Mouse (Mus musculus): ENCODE measurements at regions not wholly inside any gene's neighbourhood (a gene's known extent, or its start where the extent isn't known, plus 50 kb on each side); places are given as distances from the start of the nearest gene placed in this dataset.

- no peak for ATAC-seq (replicated peaks; ENCODE audit: poor library complexity)
Observed at GRCm38 (mm10) chr5:58705561-58705960, 987.8 kb downstream of the Pcdh7 start.

- ATAC-seq (replicated peaks; ENCODE audit: poor library complexity) = no peak
Observed at GRCm38 (mm10) chr5:58712381-58712780, 994.6 kb downstream of the Pcdh7 start.

DNA sequence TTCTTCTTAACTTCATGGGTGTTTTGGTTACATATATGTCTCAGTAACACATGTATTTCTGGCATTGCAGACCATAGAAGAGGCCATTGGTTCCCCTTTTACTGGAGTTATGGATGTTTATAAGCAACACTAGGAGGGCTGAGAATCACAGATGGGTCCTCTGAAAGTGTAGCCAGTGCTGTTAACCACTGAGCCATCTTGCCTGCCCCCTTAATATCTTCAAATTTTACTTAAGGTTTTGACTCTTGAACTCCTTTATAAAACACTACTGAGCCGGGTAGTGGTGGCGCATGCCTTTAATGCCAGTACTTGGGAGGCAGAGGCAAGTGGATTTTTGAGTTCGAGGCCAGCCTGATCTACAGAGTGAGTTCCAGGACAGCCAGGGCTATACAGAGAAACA is 1015.6 kb downstream of the Pcdh7 start:
- no peak for ATAC-seq (replicated peaks; ENCODE audit: poor library complexity)

- ATAC-seq (replicated peaks; ENCODE audit: poor library complexity) = no peak
Observed at GRCm38 (mm10) chr5:58733961-58734360, 1016.2 kb downstream of the Pcdh7 start.

DNA sequence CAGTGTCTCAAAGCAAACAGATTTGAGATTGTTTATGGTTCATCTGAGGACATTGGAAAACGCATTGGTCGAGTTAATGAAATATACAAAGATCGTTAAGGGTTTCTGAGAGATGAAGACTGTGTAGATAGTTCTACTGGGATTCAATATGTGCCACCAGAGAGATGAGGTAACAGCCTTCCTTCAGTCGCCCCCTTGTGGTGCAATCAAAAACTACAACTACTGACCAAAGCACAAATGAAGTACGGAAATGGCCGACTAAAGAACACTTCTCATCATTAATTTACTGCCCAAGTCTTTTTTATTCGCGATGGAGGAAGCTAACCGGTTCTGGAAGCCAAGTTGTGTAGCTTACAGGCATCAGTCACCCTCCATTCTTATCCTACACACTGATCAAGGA is 1018.8 kb downstream of the Pcdh7 start:
- ATAC-seq (replicated peaks; ENCODE audit: poor library complexity) = peak; percentile 98

DNA sequence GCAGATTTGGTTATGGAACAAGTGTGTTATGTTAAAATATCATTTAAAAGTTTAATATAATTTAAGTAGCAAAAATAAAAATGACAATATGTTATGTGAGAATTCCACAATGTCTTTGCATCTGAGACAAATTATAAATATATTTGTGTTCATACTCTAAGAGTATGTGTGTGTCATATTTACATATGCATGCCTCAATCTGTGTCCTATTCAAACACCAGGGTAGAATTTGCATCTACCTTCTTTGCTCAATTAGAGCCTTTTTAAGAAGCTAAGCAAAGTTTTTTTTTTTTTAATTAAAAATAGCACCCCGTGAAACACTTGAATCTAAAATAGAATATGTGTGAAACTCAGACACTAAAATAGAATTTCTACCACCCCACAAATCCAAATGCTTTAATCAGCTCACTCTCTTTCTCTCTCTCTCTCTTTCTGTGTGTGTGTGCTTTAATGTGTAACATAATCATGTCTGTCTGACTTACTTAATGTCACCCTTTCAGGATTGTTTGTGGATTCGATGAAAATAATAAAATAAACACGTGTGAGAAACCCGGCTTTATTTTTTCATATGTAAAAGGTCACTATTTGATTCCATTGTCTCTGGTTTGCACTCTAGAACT is 1019.6 kb downstream of the Pcdh7 start:
- ATAC-seq (replicated peaks; ENCODE audit: poor library complexity) = no peak

- no peak for ATAC-seq (replicated peaks; ENCODE audit: poor library complexity)
Observed at GRCm38 (mm10) chr5:58738041-58738440, 1020.3 kb downstream of the Pcdh7 start.

DNA sequence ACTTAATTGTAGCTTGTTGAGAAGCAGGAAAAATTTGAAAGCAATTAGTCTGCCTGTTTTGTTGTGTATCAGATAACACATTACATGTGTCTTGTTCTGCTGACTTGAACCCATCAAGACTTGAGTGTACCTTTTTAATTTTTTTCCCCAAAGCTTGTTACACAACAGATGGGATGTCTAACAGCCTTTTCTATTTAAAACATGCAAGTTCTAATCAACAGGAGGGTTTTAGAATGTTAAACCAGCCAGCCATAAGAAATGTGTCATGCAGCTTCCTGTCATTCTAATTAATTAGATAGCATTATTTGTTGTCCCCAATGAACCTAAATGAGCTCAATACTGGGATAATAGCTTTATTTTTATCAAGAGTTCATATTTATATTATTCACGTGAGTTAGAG is 1023.0 kb downstream of the Pcdh7 start:
- ATAC-seq (replicated peaks; ENCODE audit: poor library complexity) = no peak

DNA sequence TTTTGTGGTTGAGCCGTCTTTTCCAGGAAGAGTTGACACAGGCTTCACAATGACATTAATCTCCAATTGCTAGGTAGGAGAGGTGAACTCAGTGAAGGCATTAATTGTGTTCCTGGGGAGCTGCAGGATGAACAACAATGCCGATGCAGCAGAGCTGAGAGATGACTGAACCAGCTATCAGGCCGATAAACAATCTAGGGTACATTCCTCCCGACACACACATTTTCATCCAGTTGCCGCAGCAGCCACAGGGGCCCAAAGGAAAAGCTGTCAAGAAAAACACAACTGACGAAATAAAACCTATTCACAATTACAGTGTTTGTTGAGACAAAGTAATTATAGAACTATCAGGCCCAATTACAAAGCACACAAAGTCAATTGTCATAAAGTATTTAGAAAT is 1029.9 kb downstream of the Pcdh7 start:
- ATAC-seq (replicated peaks; ENCODE audit: poor library complexity) = no peak

DNA sequence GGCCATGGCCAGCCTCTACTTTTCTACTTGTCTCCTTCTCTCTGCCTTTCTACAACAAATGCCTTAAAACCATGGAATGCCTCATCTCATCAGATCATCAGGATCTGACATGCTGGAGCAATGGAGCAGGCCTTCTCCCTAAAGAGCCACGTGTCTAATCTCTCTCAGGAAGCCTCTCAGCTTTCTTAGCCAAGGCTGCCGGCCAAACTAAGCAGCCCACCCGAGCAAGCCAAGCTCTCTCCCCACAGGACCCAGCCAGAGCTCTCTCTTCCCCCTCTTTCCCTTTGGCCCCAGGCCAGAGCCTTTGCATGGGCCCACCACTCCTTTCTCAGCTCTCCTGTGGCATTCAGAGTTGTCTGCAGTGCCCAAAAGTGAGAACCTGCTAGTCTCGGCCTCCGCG is 1034.0 kb downstream of the Pcdh7 start:
- ATAC-seq (replicated peaks; ENCODE audit: poor library complexity) = no peak
